Mouse (Mus musculus) myocyte (in vitro differentiated cells): ENCODE data around the gene Sds. TPM values are rescaled to one million over a fixed set of nuclear protein-coding genes. Genes with fewer than 3 reads are reported as not detected.
A peak's percentile ranks its signal among the peaks of the same experiment; 100 is the strongest.

Experiments
- H3K27me3 ChIP-seq: one replicate; pipeline ENCODE4 v1.6.1; 2011; ENCODE audit not compliant: control insufficient read depth, insufficient read depth, insufficient read length
- H3K36me3 ChIP-seq: one replicate; pipeline ENCODE4 v1.6.1; 2011; ENCODE audit not compliant: control insufficient read depth, insufficient read depth
- H3K4me2 ChIP-seq: one replicate; pipeline ENCODE4 v1.6.1; 2011; ENCODE audit warnings: low read depth, control low read depth
- H3K4me3 ChIP-seq: one replicate; pipeline ENCODE4 v1.5.1; 2011; ENCODE audit warnings: mild to moderate bottlenecking, control low read depth, moderate library complexity
- H3K79me2 ChIP-seq: one replicate; pipeline ENCODE4 v1.6.1; 2011; ENCODE audit not compliant: control insufficient read depth, insufficient read depth
- H3ac ChIP-seq: one replicate; pipeline ENCODE4 v1.6.1; 2011; ENCODE audit not compliant: control insufficient read depth, insufficient read length
- CEBPB ChIP-seq: IDR thresholded peaks from 2 replicates; pipeline ENCODE4 v1.6.1; 2011; ENCODE audit warnings: mild to moderate bottlenecking, moderate library complexity; ENCODE audit not compliant: poor library complexity, insufficient read depth, severe bottlenecking
- E2F4 ChIP-seq: IDR thresholded peaks from one replicate; pipeline ENCODE4 v1.6.1; 2011; ENCODE audit warnings: mild to moderate bottlenecking, control low read depth, moderate library complexity; ENCODE audit not compliant: insufficient read depth
- MAX ChIP-seq: IDR thresholded peaks from one replicate; pipeline ENCODE4 v1.6.1; 2011; ENCODE audit warnings: low read depth, mild to moderate bottlenecking, control low read depth
- MYOD1 ChIP-seq, 3 experiments: IDR thresholded peaks; one replicate each; pipeline ENCODE4 v1.6.1; 2011; ENCODE audit warnings: control low read depth in 2 of 3, low read depth in 2 of 3, mild to moderate bottlenecking in 2 of 3, moderate library complexity in 1 of 3; ENCODE audit not compliant: insufficient read length in 2 of 3, control insufficient read depth in 1 of 3
- MYOG ChIP-seq, 3 experiments: IDR thresholded peaks; one replicate each; pipeline ENCODE4 v1.6.1; 2011; ENCODE audit warnings: control low read depth in 2 of 3, low read depth in 2 of 3, mild to moderate bottlenecking in 2 of 3; ENCODE audit not compliant: insufficient read length in 2 of 3, control insufficient read depth in 1 of 3, insufficient read depth in 1 of 3
- POLR2A ChIP-seq: IDR thresholded peaks from one replicate; pipeline ENCODE4 v1.6.1; 2011; ENCODE audit warnings: low read depth, mild to moderate bottlenecking, control low read depth, moderate library complexity; ENCODE audit not compliant: insufficient read length
- POLR2AphosphoS2 ChIP-seq: IDR thresholded peaks from one replicate; pipeline ENCODE4 v1.6.1; 2011; ENCODE audit warnings: low read depth, control low read depth; ENCODE audit not compliant: insufficient read length
- REST ChIP-seq: IDR thresholded peaks from one replicate; pipeline ENCODE4 v1.6.1; 2011; ENCODE audit warnings: mild to moderate bottlenecking, control low read depth, moderate library complexity; ENCODE audit not compliant: insufficient read depth, insufficient read length
- SRF ChIP-seq: IDR thresholded peaks from one replicate; pipeline ENCODE4 v1.6.1; 2011; ENCODE audit warnings: low read depth; ENCODE audit not compliant: control insufficient read depth, insufficient read length
- TCF12 ChIP-seq: IDR thresholded peaks from one replicate; pipeline ENCODE4 v1.6.1; 2011; ENCODE audit warnings: mild to moderate bottlenecking, control low read depth; ENCODE audit not compliant: poor library complexity, insufficient read depth, severe bottlenecking
- TCF3 ChIP-seq: IDR thresholded peaks from one replicate; pipeline ENCODE4 v1.6.1; 2011; ENCODE audit warnings: low read depth, control low read depth; ENCODE audit not compliant: insufficient read length
- USF1 ChIP-seq: IDR thresholded peaks from one replicate; pipeline ENCODE4 v1.6.1; 2011; ENCODE audit warnings: low read depth, mild to moderate bottlenecking, control low read depth, moderate library complexity
- polyA plus RNA-seq: library from polyadenylated mRNA; unstranded; fragments of >200 nt; fragmentation: generic; extraction: Trizol; gene quantifications from one replicate; pipeline ENCODE4 v1.2.1, GENCODE M21; 2012; ENCODE audit warnings: missing spikeins

Sds gene
- polyA plus RNA-seq, 1 experiment: not detected

DNA sequence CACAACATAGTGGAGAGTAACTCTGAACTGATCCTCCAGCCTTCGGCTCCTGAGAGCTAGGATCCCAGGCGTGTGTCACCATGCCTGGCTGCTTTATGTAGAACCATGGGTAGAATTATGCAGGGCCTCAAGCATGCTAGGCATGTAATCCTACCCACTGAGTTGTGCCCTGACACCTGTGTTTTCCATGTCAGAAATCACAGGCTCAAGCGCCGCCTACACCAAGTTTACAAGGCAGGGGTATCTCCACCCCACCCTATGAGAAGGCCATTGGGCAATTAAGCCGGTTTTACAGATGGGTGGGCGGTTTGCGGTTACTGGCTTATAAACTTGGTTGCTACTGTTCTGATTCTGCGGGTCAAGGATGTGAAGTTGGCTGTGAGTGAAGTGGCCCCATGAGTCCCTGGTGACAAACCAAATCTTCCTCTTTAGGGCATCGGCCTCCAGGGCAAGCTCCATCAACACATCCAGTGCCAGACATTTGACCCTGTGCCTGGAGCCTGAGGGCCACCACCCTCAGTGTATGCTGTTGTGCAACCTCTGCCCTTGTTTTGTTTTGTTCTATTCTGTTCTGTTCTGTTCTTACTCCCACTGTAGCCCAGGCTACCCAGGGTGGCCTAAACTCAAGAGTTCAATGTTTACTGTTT lies 37.8 kb downstream of the Sds start:
- Histone ChIP-seq H3K4me2 (peak overlapping the region; percentile 62), H3K36me3 (no peaks in the 10 kb centered on the region), H3K27me3 (no peaks in the 10 kb centered on the region), H3K4me3 (no peak overlapping the region), H3ac (no peak overlapping the region), H3K79me2 (peaks cover 9% of the 10 kb centered on the region)
- TF ChIP-seq POLR2A: no peak
- TF ChIP-seq SRF: peak; percentile 75
- TF ChIP-seq MYOD1 (IDR thresholded peaks at IDR 0.05; ENCODE audit: control insufficient read depth in 1 of 3, insufficient read length in 2 of 3, low read depth in 2 of 3): peak; percentile 68 to 94 (median 86)
- TF ChIP-seq TCF3: peak; percentile 9
- no peak for TF ChIP-seq E2F4
- peak in 2 of 3 experiments; percentile 12 to 80 for TF ChIP-seq MYOG (IDR thresholded peaks at IDR 0.05; ENCODE audit: control insufficient read depth in 1 of 3, insufficient read depth in 1 of 3, insufficient read length in 2 of 3, low read depth in 2 of 3)
- TF ChIP-seq CEBPB: peak; percentile 61
- TF ChIP-seq POLR2AphosphoS2: no peak
- no peak for TF ChIP-seq MAX

DNA sequence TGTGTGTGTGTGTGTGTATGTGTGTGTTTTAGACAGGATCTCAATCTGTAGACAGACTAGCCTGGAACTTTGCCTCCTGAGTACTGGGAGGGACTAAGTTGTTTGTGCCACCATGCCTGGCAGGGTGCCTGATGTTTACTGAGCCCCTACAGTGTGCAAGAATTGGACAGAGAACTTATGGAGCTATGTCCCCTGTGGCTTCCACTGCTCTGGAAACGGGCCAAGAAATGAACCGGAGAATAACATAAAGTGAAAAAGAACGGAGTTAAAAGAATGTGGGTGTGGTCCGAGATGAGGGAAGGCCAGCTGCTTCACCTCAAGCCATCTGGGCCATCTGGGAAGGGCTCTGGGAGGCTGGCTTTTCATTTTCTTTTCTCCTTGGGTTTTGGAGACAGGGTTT lies 38.4 kb downstream of the Sds start:
- TF ChIP-seq MYOG (IDR thresholded peaks at IDR 0.05; ENCODE audit: control insufficient read depth in 1 of 3, insufficient read depth in 1 of 3, insufficient read length in 2 of 3, low read depth in 2 of 3) (peak; percentile 41 to 87 (median 83)), TCF12 (peak; percentile 79), MAX (no peak), USF1 (no peak), SRF (no peak), POLR2AphosphoS2 (no peak), POLR2A (no peak), TCF3 (peak; percentile 13), E2F4 (no peak), MYOD1 (IDR thresholded peaks at IDR 0.05; ENCODE audit: control insufficient read depth in 1 of 3, insufficient read length in 2 of 3, low read depth in 2 of 3) (peak; percentile 28 to 81 (median 77)), REST (no peak), CEBPB (no peak)
- Histone ChIP-seq H3K79me2 (peaks cover 9% of the 10 kb centered on the region), H3K4me2 (peak overlapping the region; percentile 62), H3K4me3 (no peak overlapping the region), H3K27me3 (no peaks in the 10 kb centered on the region), H3ac (no peak overlapping the region), H3K36me3 (peaks cover under 1% of the 10 kb centered on the region)

DNA sequence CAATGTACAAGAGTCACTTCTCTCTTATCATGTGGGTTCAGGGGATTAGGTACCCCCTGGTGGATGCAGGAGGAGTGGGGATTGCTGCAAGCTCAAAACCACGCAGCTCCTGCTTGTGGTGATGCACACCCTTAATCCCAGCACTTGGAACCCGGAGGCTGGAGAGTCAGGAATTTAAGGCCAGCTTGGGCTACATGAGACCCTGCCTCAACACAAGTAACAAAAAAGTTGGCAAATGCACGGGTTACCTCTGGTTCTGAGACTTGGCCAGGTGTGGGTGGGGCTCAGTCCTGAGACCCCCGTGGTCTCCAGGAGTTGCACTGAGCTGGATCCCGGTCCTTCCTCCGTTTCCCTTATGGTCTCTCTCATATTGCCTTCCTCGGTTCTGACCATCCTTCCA lies 39.1 kb downstream of the Sds start:
- Histone ChIP-seq H3K27me3 (no peaks in the 10 kb centered on the region), H3K79me2 (peaks cover 9% of the 10 kb centered on the region), H3K4me3 (no peak overlapping the region), H3K4me2 (peak overlapping the region; percentile 62), H3K36me3 (peaks cover 7% of the 10 kb centered on the region), H3ac (no peak overlapping the region)
- TF ChIP-seq USF1 (no peak), TCF3 (no peak), SRF (no peak), TCF12 (no peak)

DNA sequence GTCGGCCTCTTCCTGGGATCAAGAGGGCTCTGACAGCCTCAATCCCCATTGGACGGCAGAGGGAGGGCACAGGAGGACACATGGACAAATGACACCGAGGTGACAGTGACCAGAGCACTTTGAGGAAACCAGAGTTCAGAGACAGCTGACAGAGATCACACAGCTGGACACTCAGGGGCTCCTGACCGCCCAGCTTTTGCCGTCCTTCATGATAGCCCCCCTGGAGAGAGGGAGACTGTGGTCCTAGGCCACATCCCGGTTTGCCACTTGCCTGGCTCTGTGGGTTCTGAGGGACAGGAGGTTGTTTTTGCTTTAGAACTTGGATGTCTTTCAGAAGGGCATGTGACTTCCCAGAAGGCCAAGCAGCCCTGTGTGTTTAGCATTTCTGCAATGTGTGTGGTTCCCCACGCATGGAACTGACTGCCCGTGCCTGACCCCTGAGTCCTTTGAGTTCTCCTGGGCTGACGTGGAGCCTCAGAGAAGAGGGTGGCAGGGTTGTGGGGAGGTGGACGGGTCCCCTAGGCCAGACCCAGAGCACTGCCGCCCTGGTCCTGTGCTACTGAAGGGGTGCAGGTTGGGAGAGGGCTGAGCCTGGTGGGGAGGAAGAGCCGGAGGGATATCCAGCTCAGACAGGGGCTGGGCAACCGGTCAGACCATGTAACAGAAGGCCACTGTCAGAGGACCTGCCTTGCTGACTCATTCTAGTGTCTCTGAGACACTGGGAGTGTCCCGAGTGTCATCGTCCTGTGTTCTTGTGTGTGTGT lies 40.1 kb downstream of the Sds start:
- Histone ChIP-seq H3K79me2 (peaks cover 9% of the 10 kb centered on the region), H3K4me2 (peak overlapping the region; percentile 62), H3K36me3 (peaks cover 7% of the 10 kb centered on the region), H3K4me3 (no peak overlapping the region), H3ac (no peak overlapping the region), H3K27me3 (no peaks in the 10 kb centered on the region)
- no peak for TF ChIP-seq POLR2AphosphoS2
- TF ChIP-seq MYOD1 (IDR thresholded peaks at IDR 0.05; ENCODE audit: control insufficient read depth in 1 of 3, insufficient read length in 2 of 3, low read depth in 2 of 3): peak in 2 of 3 experiments; percentile 13 to 41
- TF ChIP-seq E2F4: no peak
- no peak for TF ChIP-seq REST
- TF ChIP-seq TCF3: no peak
- TF ChIP-seq CEBPB: no peak
- TF ChIP-seq USF1: peak; percentile 65
- no peak for TF ChIP-seq MAX
- peak in 2 of 3 experiments; percentile 4 to 73 for TF ChIP-seq MYOG (IDR thresholded peaks at IDR 0.05; ENCODE audit: control insufficient read depth in 1 of 3, insufficient read depth in 1 of 3, insufficient read length in 2 of 3, low read depth in 2 of 3)
- TF ChIP-seq POLR2A: no peak
- no peak for TF ChIP-seq SRF
- TF ChIP-seq TCF12: no peak

DNA sequence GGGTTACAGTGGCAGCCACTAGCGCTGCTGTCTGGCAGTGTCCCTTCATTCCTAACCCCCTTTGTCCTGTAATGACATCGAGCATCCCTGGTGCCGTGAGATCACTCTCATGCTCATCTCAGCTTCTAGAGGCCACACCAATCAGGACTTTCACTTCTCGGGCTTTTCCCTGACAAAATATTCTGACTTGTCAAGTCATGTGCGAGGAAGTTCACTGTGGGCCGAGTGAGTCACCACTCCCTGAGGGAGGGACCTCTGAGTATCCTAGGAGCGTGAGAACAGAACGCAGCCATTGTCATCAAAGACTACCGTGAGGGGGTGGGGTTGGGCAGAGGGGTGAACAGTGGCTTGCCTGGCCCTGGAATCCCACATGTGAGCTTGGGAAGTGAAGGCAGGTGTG lies 41.2 kb downstream of the Sds start:
- Histone ChIP-seq H3K4me3 (no peak overlapping the region), H3K27me3 (no peaks in the 10 kb centered on the region), H3K79me2 (peaks cover 2% of the 10 kb centered on the region), H3K36me3 (peaks cover 7% of the 10 kb centered on the region), H3K4me2 (peak overlapping the region; percentile 62), H3ac (no peak overlapping the region)
- TF ChIP-seq USF1 (peak; percentile 25), SRF (no peak)
